Mouse (Mus musculus): ENCODE results near the gene Trim7. TPM values are rescaled to one million over a fixed set of nuclear protein-coding genes. Genes with fewer than 3 reads are reported as not detected.
"Not testable (repeated sequence)": the region's sequence is repeated elsewhere in the genome, so short reads cannot be mapped to it uniquely, and the experiment has no call there.

Trim7 gene
- polyA plus RNA-seq, 1 experiment = 53.6 TPM

DNA sequence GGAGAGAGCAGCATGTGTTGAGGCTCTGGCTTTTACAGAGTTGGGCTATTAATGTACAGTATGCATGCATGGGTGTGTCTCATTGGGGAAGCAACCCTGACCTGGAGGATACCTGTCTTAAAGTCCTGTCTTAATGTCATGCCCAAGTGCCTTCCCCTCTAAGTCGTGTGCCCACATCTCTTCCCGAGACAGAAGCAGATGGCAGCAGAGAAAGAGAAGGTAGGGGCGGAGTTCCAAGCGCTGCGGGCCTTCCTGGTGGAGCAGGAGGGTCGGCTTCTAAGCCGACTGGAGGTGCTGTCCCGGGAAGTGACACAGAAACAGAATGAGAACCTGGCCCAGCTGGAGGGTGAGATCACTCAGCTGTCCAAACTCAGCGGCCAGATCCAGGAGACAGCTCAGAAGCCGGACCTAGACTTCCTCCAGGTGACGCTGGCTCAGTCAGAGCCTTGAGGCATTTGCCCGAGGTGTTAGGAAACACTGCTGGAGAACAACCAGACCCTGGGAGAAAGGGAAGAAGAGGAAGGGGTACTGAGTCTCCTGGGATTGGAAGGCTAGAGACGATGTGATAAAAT lies 19.4 kb downstream of the Trim7 start:
- 66% methylated on average over 13 of the region's 13 CpGs for WGBS
- no peak for DNase-seq (ENCODE audit: low read depth in 1 of 2, low spot score in 2 of 2)
- peak overlapping the region; percentile 5; the same call in 1 of the 2 replicates for H3K27ac ChIP-seq (ENCODE audit: insufficient read depth, low read length)
- H3K4me1 ChIP-seq (ENCODE audit: control insufficient read depth, insufficient read depth, insufficient read length) = peaks cover 28% of the 10 kb centered on the region; the same call in 1 of the 2 replicates
- no peak overlapping the region for H3K4me3 ChIP-seq (ENCODE audit: extremely low read depth, insufficient read depth, insufficient read length)
- H3K36me3 ChIP-seq (ENCODE audit: control insufficient read depth, insufficient read depth, low read length) = peaks cover 6% of the 10 kb centered on the region
- TF ChIP-seq CTCF (IDR thresholded peaks at IDR 0.05; ENCODE audit: extremely low read depth, insufficient read depth, insufficient read length, insufficient replicate concordance) (no peak), POLR2A (IDR thresholded peaks at IDR 0.05; ENCODE audit: low read depth, low read length) (no peak)
- no peaks in the 10 kb centered on the region for H3K27me3 ChIP-seq (ENCODE audit: control insufficient read depth, insufficient read depth, low read length)

DNA sequence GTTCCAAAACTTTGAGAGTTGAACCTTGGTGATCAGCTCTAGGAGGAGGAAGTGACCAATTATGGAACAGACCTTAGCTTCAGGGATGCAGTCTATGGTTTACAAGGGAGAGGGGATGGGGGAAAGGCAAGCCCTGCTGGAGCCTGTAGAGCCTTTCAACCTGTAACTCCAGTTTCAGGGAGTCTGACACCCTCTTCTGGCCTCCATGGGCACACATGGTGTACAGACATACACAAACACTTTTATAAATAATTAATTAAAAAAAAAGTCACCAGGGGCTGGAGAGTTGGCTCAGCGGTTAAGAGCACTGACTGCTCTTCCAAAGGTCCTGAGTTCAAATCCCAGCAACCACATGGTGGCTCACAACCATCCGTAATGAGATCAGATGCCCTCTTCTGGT lies 20.4 kb downstream of the Trim7 start:
- 79% methylated on average over 2 of the region's 2 CpGs for WGBS
- not testable (repeated sequence) for DNase-seq (ENCODE audit: low read depth in 1 of 2, low spot score in 2 of 2); H3K36me3 ChIP-seq (ENCODE audit: control insufficient read depth, insufficient read depth, low read length); H3K4me3 ChIP-seq (ENCODE audit: extremely low read depth, insufficient read depth, insufficient read length); H3K27me3 ChIP-seq (ENCODE audit: control insufficient read depth, insufficient read depth, low read length); H3K27ac ChIP-seq (ENCODE audit: insufficient read depth, low read length)
- peaks cover 25% of the 10 kb centered on the region; the same call in 1 of the 2 replicates for H3K4me1 ChIP-seq (ENCODE audit: control insufficient read depth, insufficient read depth, insufficient read length)

DNA sequence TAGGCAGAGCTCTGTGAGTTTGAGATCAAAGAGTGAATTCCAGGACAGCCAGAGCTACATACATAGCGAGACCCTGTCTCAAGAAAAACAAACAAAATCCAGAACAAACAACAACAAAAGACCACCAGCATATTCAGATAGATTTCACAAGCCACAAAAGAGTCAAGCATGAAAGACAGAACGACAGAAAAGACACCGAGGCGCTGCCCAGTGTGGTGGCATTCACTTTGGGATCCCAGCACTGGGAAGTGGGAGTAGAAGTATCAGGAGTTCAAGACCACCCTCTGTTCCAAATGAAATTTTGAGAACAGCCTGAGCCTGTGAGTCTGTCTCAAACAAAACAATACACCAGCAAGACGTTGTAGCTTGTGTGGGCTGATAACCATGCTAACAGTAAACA lies 20.9 kb downstream of the Trim7 start:
- peaks cover 20% of the 10 kb centered on the region; the same call in 1 of the 2 replicates for H3K4me1 ChIP-seq (ENCODE audit: control insufficient read depth, insufficient read depth, insufficient read length)
- no peak overlapping the region for H3K4me3 ChIP-seq (ENCODE audit: extremely low read depth, insufficient read depth, insufficient read length)
- no peak overlapping the region for H3K27ac ChIP-seq (ENCODE audit: insufficient read depth, low read length)
- no peaks in the 10 kb centered on the region for H3K27me3 ChIP-seq (ENCODE audit: control insufficient read depth, insufficient read depth, low read length)
- DNase-seq (ENCODE audit: low read depth in 1 of 2, low spot score in 2 of 2) = no peak
- no peak for TF ChIP-seq POLR2A (IDR thresholded peaks at IDR 0.05; ENCODE audit: low read depth, low read length)
- no peak for TF ChIP-seq CTCF (IDR thresholded peaks at IDR 0.05; ENCODE audit: extremely low read depth, insufficient read depth, insufficient read length, insufficient replicate concordance)
- WGBS = 78% methylated on average over 5 of the region's 5 CpGs
- H3K36me3 ChIP-seq (ENCODE audit: control insufficient read depth, insufficient read depth, low read length) = peaks cover 6% of the 10 kb centered on the region

GRCm38 (mm10) chr11:48850240-48850639 lies 24.3 kb downstream of the Trim7 start:
- H3K36me3 ChIP-seq (ENCODE audit: control insufficient read depth, insufficient read depth, low read length) = peaks cover 6% of the 10 kb centered on the region
- no peak for DNase-seq (ENCODE audit: low read depth in 1 of 2, low spot score in 2 of 2)
- H3K4me1 ChIP-seq (ENCODE audit: control insufficient read depth, insufficient read depth, insufficient read length) = peaks cover 15% of the 10 kb centered on the region; the same call in 1 of the 2 replicates
- no peaks in the 10 kb centered on the region for H3K27me3 ChIP-seq (ENCODE audit: control insufficient read depth, insufficient read depth, low read length)
- 85% methylated on average over 2 of the region's 2 CpGs for WGBS
- H3K4me3 ChIP-seq (ENCODE audit: extremely low read depth, insufficient read depth, insufficient read length) = no peak overlapping the region
- TF ChIP-seq POLR2A (IDR thresholded peaks at IDR 0.05; ENCODE audit: low read depth, low read length) (no peak), CTCF (IDR thresholded peaks at IDR 0.05; ENCODE audit: extremely low read depth, insufficient read depth, insufficient read length, insufficient replicate concordance) (no peak)
- H3K27ac ChIP-seq (ENCODE audit: insufficient read depth, low read length) = no peak overlapping the region

GRCm38 (mm10) chr11:48851270-48851995 lies 25.5 kb downstream of the Trim7 start:
- no peak for TF ChIP-seq POLR2A (IDR thresholded peaks at IDR 0.05; ENCODE audit: low read depth, low read length)
- peak; percentile 19; the same call in 1 of the 2 replicates for TF ChIP-seq CTCF (IDR thresholded peaks at IDR 0.05; ENCODE audit: extremely low read depth, insufficient read depth, insufficient read length, insufficient replicate concordance)
- peaks cover 3% of the 10 kb centered on the region for H3K36me3 ChIP-seq (ENCODE audit: control insufficient read depth, insufficient read depth, low read length)

DNA sequence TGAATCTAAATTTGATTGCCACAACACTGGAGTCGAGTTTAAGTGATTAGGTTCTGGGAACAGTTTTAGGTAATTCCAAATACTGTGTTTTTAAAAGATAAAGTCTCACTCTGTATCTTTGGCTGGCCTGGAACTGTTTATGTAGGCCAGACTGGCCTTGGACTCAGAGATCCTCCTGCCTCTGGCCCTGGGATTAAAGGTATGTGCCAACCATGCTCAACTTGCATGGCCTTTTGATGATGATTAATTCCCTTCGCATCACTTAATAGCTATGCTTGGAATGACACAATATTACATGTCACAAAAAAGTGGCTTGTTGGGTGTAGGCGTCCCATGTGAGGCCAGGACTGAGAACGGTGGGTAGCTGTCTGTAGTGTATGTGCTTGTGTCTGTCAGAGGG lies 26.2 kb downstream of the Trim7 start:
- Histone ChIP-seq H3K27ac (ENCODE audit: insufficient read depth, low read length) (no peak overlapping the region), H3K4me3 (ENCODE audit: extremely low read depth, insufficient read depth, insufficient read length) (no peak overlapping the region), H3K36me3 (ENCODE audit: control insufficient read depth, insufficient read depth, low read length) (peaks cover 3% of the 10 kb centered on the region), H3K4me1 (ENCODE audit: control insufficient read depth, insufficient read depth, insufficient read length) (peaks cover 12% of the 10 kb centered on the region; the same call in 1 of the 2 replicates), H3K27me3 (ENCODE audit: control insufficient read depth, insufficient read depth, low read length) (no peaks in the 10 kb centered on the region)
- no peak for DNase-seq (ENCODE audit: low read depth in 1 of 2, low spot score in 2 of 2)
- TF ChIP-seq CTCF (IDR thresholded peaks at IDR 0.05; ENCODE audit: extremely low read depth, insufficient read depth, insufficient read length, insufficient replicate concordance) = no peak
- TF ChIP-seq POLR2A (IDR thresholded peaks at IDR 0.05; ENCODE audit: low read depth, low read length) = no peak
- WGBS = 88% methylated on average over 4 of the region's 4 CpGs

More at GRCm38 (mm10) chr11:48851270-48851995, 25.5 kb downstream of the Trim7 start:
- no peak for DNase-seq (ENCODE audit: low read depth in 1 of 2, low spot score in 2 of 2)
- 88% methylated on average over 4 of the region's 4 CpGs for WGBS
- no peak overlapping the region for H3K4me3 ChIP-seq (ENCODE audit: extremely low read depth, insufficient read depth, insufficient read length)
- H3K4me1 ChIP-seq (ENCODE audit: control insufficient read depth, insufficient read depth, insufficient read length) = peaks cover 12% of the 10 kb centered on the region; the same call in 1 of the 2 replicates
- no peaks in the 10 kb centered on the region for H3K27me3 ChIP-seq (ENCODE audit: control insufficient read depth, insufficient read depth, low read length)
- H3K27ac ChIP-seq (ENCODE audit: insufficient read depth, low read length) = no peak overlapping the region
